Mouse (Mus musculus) spleen, adult 12 weeks (tissue): ENCODE data around the gene Shisa6.
"Not testable (repeated sequence)": the region's sequence is repeated elsewhere in the genome, so short reads cannot be mapped to it uniquely, and the experiment has no call there.

ENCODE experiments used
- DNase-seq: peaks from one replicate; pipeline ENCODE4 v3.0.0; 2022; ENCODE audit warnings: low spot score

Gene Shisa6

GRCm38 (mm10) chr11:66482501-66482900 lies 43.3 kb downstream of the Shisa6 start:
- no peak for DNase-seq

GRCm38 (mm10) chr11:66442631-66443030 lies 83.1 kb downstream of the Shisa6 start:
- no peak for DNase-seq

- no peak for DNase-seq
These were observed 99.6 kb downstream of the Shisa6 start for GRCm38 (mm10) chr11:66426129-66426528.

DNA sequence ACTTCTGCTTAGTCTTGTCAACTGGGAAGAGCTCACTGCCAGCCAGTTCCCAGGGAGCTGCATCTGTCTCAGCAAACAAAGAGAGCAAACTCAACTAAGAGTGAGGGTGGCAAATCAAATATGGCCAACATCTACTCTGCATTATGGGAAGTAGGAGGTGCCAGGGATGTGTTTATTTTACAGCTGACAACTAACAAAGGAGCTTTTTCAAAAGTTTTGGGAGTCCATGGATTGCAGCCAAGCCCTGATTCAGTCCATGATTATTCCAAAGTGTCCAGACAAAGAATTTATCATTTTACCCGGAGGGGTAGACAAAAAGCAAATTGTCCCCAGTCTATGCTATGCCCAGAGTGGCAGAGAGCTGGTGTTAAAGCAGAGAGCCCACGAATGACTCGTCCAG lies 107.5 kb downstream of the Shisa6 start:
- no peak for DNase-seq

GRCm38 (mm10) chr11:66408721-66409120 lies 117.0 kb downstream of the Shisa6 start:
- not testable (repeated sequence) for DNase-seq

GRCm38 (mm10) chr11:66400036-66400435 lies 125.7 kb downstream of the Shisa6 start:
- DNase-seq, result no peak

- DNase-seq, result no peak
These were observed 138.2 kb downstream of the Shisa6 start for GRCm38 (mm10) chr11:66387561-66387960.

- no peak for DNase-seq
These were observed 154.0 kb downstream of the Shisa6 start for GRCm38 (mm10) chr11:66371796-66372195.

GRCm38 (mm10) chr11:66369764-66370163 lies 156.0 kb downstream of the Shisa6 start:
- no peak for DNase-seq

DNA sequence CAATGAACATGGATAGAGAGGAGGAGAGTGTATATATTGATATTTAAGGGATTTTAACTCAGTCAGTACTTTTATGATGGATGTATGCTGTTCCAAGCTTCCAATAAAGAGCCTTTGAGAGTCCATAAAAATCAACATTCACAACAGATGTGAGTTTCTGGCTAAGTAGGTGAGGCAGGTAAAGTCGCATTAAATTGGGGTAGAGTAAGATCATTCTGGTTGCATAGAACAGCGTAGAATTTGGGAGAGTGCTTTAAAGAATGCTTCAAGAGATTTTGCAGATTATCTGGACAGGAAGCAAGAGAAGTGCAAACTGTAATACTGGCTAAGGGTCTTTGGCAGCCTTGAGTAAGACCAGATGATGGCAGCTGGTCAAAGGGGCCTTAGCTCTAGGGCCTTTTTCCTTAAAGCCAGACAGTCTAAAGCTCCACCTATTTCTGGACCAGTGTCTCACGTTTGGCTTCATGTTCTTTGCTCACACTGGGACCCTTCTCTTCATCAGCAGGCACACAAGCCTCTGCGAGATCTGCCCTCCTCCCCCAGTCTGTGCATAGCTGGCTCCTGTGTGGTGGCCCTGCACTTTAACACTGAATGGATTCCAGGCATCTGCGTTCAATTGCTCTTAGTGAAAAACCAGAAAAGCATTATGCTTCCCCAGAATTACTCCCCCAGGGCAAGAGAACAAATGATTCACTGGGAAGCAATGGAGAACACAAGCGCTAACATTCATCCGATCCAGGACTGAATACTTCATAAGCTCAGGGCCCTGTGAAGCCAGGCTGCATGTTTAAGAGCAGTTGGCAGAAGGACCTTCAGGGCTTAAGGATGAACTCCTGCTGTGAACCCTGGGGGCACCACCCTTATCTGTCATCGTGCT lies 158.7 kb downstream of the Shisa6 start:
- no peak for DNase-seq

DNA sequence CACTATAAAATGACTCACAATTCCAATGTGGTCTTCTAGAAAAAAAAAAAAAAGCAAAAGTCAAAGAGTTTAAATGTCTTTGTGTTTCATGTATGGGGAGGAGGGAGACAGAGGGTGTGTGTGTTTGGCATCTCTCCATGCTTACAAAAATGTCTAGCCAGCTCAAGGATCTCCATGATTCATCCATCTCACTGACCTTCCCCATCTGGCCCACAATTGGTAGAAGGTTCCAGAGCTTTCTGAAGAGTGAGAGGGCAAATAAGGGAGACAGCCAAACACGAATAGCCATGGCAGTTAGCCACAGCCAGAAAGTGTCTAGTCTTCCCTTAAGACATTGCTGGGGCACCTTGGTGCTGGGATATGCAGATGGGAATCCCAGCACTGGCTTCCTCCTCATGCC lies 166.0 kb downstream of the Shisa6 start:
- DNase-seq, result no peak

DNA sequence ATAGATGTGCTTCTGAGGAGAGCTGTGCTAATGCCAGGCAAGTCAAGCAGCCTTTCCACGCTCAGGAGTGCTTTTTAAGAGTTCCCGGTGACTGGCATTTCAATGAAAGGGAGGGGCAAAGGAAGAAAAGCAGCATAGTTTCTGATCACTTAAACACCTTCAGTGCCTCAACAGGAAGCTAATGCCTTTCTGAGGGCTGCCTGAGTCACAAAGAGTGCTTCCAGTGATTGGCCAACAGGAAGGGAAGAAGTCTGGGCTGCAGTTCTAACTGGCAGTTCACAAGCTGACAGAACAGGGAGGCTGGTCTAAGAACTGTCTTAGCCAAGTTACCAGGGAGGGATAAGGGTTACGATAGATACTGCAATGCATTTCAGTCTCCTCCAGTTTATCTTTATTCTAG lies 180.9 kb downstream of the Shisa6 start:
- no peak for DNase-seq

- no peak for DNase-seq
These were observed 189.5 kb downstream of the Shisa6 start for GRCm38 (mm10) chr11:66336313-66336712.

GRCm38 (mm10) chr11:66312764-66313163 lies 213.0 kb downstream of the Shisa6 start:
- DNase-seq, result no peak

DNA sequence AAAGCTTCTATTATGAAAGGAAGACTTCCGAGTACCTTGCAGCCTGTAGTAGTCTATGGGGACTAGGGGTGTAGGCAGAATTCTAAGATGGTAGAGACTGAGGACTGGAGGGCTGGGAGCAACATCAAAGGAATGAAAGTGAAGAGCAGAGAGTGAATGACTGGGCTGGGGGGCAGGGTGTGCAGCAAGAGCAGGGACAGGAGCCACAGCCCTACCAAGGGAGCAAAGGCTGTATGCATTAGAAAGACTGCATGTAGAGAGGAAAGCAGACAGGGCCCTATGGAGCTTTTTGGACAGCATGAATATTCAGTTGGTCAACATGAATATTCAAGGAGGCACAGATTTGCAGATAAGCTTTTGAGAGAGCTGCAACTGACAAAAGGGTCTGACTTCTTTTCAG lies 221.4 kb downstream of the Shisa6 start:
- DNase-seq, result no peak

DNA sequence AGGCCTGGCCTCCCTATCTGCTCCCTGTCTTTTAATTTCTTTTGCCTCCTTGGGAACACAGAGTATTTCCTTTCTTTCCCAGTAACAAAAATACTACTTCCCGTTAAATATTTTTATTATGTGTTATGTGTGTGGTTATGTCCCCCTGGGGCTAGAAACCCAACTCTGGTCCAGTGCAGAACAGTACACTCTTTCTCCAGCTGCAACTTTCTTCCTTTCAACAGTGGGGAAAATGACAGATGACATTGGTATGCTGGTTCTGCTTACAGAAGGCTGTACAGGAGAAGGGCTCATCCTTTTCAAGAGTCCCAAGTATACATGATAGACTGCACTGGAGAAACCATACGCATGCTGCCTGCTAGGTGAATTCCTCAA lies 251.1 kb downstream of the Shisa6 start:
- no peak for DNase-seq

DNA sequence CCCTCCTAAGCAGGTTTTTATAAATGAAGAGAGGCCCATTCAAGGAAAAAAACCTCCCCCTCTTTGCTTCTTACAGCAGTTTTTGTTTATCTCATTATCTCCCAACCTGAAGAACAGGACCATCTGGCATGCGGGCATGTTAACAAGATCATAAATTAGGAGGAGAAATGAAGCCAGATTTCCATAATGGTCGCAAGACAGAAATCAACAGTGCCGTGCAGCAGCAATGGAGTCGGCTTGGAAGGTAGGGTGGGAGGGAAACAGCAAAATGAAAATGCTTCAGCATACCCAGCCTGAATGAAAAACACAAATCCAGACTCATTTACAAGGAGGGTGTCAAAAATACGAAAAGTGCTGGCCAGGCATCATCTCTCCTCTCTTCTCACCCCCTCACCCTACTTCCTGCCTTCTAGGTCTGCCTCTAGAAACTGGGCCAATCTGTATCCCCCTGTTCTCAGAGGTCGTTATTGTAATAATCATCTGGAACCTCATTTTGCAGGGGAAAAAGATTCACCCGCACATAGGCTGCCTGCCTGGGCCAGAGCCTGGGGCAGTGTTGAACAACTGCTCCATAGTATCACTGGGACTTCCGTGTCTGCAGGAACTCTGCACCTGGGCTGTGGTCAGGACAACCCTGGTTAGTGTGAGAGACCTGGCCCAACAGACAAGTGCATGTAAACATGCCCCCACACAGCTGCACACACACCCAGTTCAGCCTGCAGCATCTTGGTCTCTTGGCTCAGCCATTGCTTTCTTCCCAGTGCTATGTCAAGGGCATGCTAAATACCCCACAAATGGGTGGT lies 251.7 kb downstream of the Shisa6 start:
- no peak for DNase-seq

GRCm38 (mm10) chr11:66267029-66267428 lies 258.7 kb downstream of the Shisa6 start:
- no peak for DNase-seq

- DNase-seq, result no peak
These were observed 260.3 kb downstream of the Shisa6 start for GRCm38 (mm10) chr11:66265336-66265990.

- no peak for DNase-seq
These were observed 265.6 kb downstream of the Shisa6 start for GRCm38 (mm10) chr11:66260205-66260604.

DNA sequence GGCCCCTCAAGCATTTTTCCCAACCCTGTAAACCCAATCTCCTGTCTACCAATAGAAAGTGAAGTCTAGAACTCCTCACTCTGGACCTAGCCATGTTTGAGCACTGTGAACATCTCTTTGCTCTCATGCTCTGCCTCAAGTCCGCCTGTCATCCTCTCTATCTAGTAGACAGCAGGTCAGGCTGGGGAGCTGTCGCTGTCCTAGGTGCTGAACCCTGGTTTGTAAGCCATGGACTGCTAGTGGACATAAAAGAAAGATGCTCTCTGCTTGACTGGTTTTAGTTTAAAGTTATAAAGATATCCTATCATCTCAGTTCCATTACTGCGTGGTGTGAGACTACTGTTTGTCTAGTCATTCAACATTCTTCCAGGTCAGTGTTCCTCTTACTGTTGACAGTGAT lies 266.9 kb downstream of the Shisa6 start:
- no peak for DNase-seq

- DNase-seq, result no peak
These were observed 278.6 kb downstream of the Shisa6 start for GRCm38 (mm10) chr11:66247115-66247514.

DNA sequence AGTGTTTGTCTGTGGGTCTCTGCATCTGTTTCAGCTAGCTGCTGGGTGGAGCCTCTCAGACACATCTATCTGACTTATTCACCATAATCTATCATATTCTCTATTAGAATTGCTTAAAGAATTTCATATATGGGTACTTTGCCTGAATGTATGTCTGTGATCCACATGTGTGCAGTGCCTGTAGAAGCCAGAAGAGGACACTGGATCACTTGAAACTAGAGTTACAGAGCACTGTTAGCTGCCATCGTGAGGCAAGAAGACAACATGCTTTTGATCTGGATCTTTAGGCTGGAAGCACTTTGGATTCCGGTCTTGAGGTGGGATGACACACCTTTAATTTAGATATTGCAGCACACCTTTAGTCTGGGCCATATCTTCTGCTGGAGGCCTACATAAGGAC lies 289.2 kb downstream of the Shisa6 start:
- no peak for DNase-seq
